Mouse (Mus musculus): Measurements from ENCODE around the gene Ndufaf8.

- TF ChIP-seq GATA1 (IDR thresholded peaks at IDR 0.05; ENCODE audit: low read length) (no peak), TAL1 (IDR thresholded peaks at IDR 0.05; ENCODE audit: low read length) (no peak)
Observed at GRCm38 (mm10) chr11:120103431-120103997, 4.8 kb downstream of the Ndufaf8 start.
